Mouse (Mus musculus): ENCODE results near the gene Vmn1r48. TPM values are rescaled to one million over a fixed set of nuclear protein-coding genes. Genes with fewer than 3 reads are reported as not detected.
"Not testable (repeated sequence)": the region's sequence is repeated elsewhere in the genome, so short reads cannot be mapped to it uniquely, and the experiment has no call there.

Gene Vmn1r48
- not detected in 2 replicates for polyA plus RNA-seq (2014; fragmentation: Nextera tagmentation; extraction: Ambion mirVana)

DNA sequence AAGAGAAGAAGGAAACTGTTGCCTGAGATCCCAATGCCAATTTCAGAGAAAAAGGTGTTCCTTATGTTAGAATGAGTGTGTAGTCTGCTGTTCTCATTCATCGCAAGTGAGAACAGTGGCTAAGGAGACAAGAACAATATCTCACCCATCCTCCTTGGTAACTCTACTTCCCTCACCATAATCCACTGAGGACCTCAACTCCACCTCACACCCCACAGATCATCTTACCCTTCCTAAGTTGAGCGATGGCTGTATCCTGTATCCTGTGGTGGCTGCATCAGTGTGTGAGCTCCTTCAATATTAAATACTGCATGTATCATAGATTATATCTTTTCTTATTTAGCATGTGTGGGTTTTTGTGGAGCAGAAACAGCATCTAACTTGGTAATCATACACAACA is at the start of gene Vmn1r48:
Gene Vmn1r48 (minus strand): TSS at position 101 of the 400 bp plus-strand sequence.
- H3K27me3 ChIP-seq (replicated peaks; ENCODE audit: control insufficient read depth, insufficient read depth, low read length); H3K27ac ChIP-seq (ENCODE audit: low read depth, low read length); H3K36me3 ChIP-seq (ENCODE audit: control insufficient read depth, insufficient read depth, low read length); ATAC-seq; H3K9me3 ChIP-seq (replicated peaks; ENCODE audit: control insufficient read depth, low read length); H3K4me1 ChIP-seq (ENCODE audit: control insufficient read depth, insufficient read depth, low read length); H3K9ac ChIP-seq (ENCODE audit: low read length); H3K4me3 ChIP-seq (ENCODE audit: low read depth, low read length); DNase-seq (ENCODE audit: low spot score); H3K4me2 ChIP-seq (ENCODE audit: low read length): not testable (repeated sequence)
- WGBS, result no CpG with 5 or more reads among the region's 2 CpGs

DNA sequence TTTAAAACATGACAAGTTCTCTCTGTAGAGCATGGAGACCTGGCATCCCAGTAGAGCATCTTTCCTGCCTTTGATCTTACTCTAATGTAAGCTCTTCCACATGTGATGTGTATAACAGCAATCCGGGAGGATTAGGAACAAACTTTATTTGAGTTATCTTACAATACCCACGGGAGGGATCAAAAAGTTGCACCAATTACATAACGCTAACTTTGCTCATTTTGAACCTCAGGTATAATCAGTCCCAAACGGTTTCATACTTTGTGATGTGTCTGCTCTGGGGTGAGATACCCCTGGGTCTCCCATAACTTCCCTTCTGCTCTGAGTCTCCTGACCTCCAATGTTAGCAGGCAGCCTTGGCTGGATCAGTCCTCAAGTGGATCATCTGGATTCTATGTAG is 41.8 kb upstream of the Vmn1r48 start, which contains the start of gene Vmn1r49:
Gene Vmn1r49 (minus strand): TSS at position 101 of the 400 bp plus-strand sequence.
- H3K9me3 ChIP-seq (replicated peaks; ENCODE audit: control insufficient read depth, low read length), result no peaks in the 10 kb centered on the region
- no peak within 1 kb of the TSS for H3K9ac ChIP-seq (ENCODE audit: low read length)
- no peak within 1 kb of the TSS for H3K4me2 ChIP-seq (ENCODE audit: low read length)
- H3K4me3 ChIP-seq (ENCODE audit: low read depth, low read length), result no peak within 1 kb of the TSS
- no peaks in the 10 kb centered on the region for H3K27me3 ChIP-seq (replicated peaks; ENCODE audit: control insufficient read depth, insufficient read depth, low read length)
- H3K27ac ChIP-seq (ENCODE audit: low read depth, low read length), result no peak within 1 kb of the TSS
- no peak for ATAC-seq
- H3K36me3 ChIP-seq (ENCODE audit: control insufficient read depth, insufficient read depth, low read length), result no peaks in the 10 kb centered on the region
- DNase-seq (ENCODE audit: low spot score), result no peak
- 74% methylated on average over 4 of the region's 4 CpGs for WGBS
- no peaks in the 10 kb centered on the region for H3K4me1 ChIP-seq (ENCODE audit: control insufficient read depth, insufficient read depth, low read length)

DNA sequence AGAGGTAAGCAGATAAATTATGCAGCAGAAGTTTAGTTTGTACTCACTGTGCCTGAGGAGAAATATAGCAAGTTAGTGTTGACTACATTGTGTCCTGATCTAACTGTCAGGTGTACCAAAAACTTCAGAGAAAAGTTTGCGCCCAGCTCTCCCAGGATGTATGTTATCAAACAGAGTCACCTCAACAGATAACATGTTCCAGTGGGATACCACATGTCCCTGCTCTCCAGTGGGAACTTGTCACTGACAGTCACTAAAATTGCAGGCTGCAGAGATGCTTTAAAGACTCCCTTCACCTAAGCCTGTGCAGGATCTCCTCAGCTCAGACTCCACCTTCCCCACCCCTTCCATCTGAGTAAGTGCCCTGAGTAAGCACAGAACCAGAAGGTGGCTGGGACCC is 20.8 kb downstream of the Vmn1r48 start, which contains the start of gene Vmn1r47:
Gene Vmn1r47 (plus strand): TSS at position 301 of the 400 bp plus-strand sequence.
- H3K4me1 ChIP-seq (ENCODE audit: control insufficient read depth, insufficient read depth, low read length); H3K27me3 ChIP-seq (replicated peaks; ENCODE audit: control insufficient read depth, insufficient read depth, low read length); H3K9ac ChIP-seq (ENCODE audit: low read length); H3K36me3 ChIP-seq (ENCODE audit: control insufficient read depth, insufficient read depth, low read length); H3K4me3 ChIP-seq (ENCODE audit: low read depth, low read length); H3K4me2 ChIP-seq (ENCODE audit: low read length); DNase-seq (ENCODE audit: low spot score); H3K9me3 ChIP-seq (replicated peaks; ENCODE audit: control insufficient read depth, low read length); ATAC-seq; H3K27ac ChIP-seq (ENCODE audit: low read depth, low read length): not testable (repeated sequence)
- 94% methylated on average over 1 of the region's 1 CpGs for WGBS

DNA sequence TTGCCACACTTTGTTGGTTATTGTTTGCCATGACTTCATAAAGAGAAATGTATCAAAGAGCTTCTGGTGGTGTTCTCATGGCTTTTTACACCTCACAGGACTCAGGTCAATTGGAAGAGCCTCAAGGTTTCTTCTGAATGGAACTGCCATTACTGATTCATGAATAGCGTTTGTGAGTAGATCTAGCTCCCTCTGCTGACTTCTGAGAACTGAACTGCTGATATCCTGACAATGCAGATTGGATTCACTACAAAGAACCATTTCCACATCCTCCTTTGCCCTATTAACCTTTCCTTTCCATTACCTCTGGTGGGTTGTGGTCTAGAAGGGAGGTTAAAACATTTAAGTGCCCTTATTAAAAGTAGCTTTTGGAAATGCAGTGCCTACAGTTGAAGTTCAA is 50.7 kb downstream of the Vmn1r48 start:
- DNase-seq (ENCODE audit: low spot score) (no peak), ATAC-seq (no peak)
- 20% methylated on average over 1 of the region's 1 CpGs for WGBS
- Histone ChIP-seq H3K36me3 (ENCODE audit: control insufficient read depth, insufficient read depth, low read length) (no peaks in the 10 kb centered on the region), H3K4me1 (ENCODE audit: control insufficient read depth, insufficient read depth, low read length) (no peaks in the 10 kb centered on the region), H3K4me3 (ENCODE audit: low read depth, low read length) (no peak overlapping the region), H3K9ac (ENCODE audit: low read length) (no peak overlapping the region), H3K27me3 (replicated peaks; ENCODE audit: control insufficient read depth, insufficient read depth, low read length) (no peaks in the 10 kb centered on the region), H3K4me2 (ENCODE audit: low read length) (no peak overlapping the region), H3K27ac (ENCODE audit: low read depth, low read length) (no peak overlapping the region), H3K9me3 (replicated peaks; ENCODE audit: control insufficient read depth, low read length) (no peaks in the 10 kb centered on the region)

Other genes with a start within 250 kb of the Vmn1r48 start
- not detected in 2 replicates for gene Vmn1r42, start 160.4 kb downstream of the Vmn1r48 start, polyA plus RNA-seq (2014; fragmentation: Nextera tagmentation; extraction: Ambion mirVana)
- not detected in 2 replicates for gene Vmn1r43, start 160.4 kb downstream of the Vmn1r48 start, polyA plus RNA-seq (2014; fragmentation: Nextera tagmentation; extraction: Ambion mirVana)
- gene Vmn1r44, start 153.2 kb downstream of the Vmn1r48 start, polyA plus RNA-seq (2014; fragmentation: Nextera tagmentation; extraction: Ambion mirVana), result not detected in 2 replicates
- not detected in 2 replicates for gene Vmn1r45, start 96.2 kb downstream of the Vmn1r48 start, polyA plus RNA-seq (2014; fragmentation: Nextera tagmentation; extraction: Ambion mirVana)
- not detected in 2 replicates for gene Vmn1r46, start 67.5 kb downstream of the Vmn1r48 start, polyA plus RNA-seq (2014; fragmentation: Nextera tagmentation; extraction: Ambion mirVana)
- gene Vmn1r47, start 20.7 kb downstream of the Vmn1r48 start, polyA plus RNA-seq (2014; fragmentation: Nextera tagmentation; extraction: Ambion mirVana), result not detected in 2 replicates
- gene Vmn1r49, start 41.7 kb upstream of the Vmn1r48 start, polyA plus RNA-seq (2014; fragmentation: Nextera tagmentation; extraction: Ambion mirVana), result not detected in 2 replicates
- not detected in 2 replicates for gene Vmn1r50, start 64.6 kb upstream of the Vmn1r48 start, polyA plus RNA-seq (2014; fragmentation: Nextera tagmentation; extraction: Ambion mirVana)
- not detected in 2 replicates for gene Vmn1r51, start 85.8 kb upstream of the Vmn1r48 start, polyA plus RNA-seq (2014; fragmentation: Nextera tagmentation; extraction: Ambion mirVana)
- not detected in 2 replicates for gene Vmn1r52, start 138.0 kb upstream of the Vmn1r48 start, polyA plus RNA-seq (2014; fragmentation: Nextera tagmentation; extraction: Ambion mirVana)
- gene V1ra8, start 166.0 kb upstream of the Vmn1r48 start, polyA plus RNA-seq (2014; fragmentation: Nextera tagmentation; extraction: Ambion mirVana), result not detected in 2 replicates
- gene Vmn1r53, start 187.6 kb upstream of the Vmn1r48 start, polyA plus RNA-seq (2014; fragmentation: Nextera tagmentation; extraction: Ambion mirVana), result not detected in 2 replicates
- not detected in 2 replicates for gene Vmn1r54, start 209.5 kb upstream of the Vmn1r48 start, polyA plus RNA-seq (2014; fragmentation: Nextera tagmentation; extraction: Ambion mirVana)

Measured in forebrain, embryonic 14.5 days (tissue).